Mouse (Mus musculus) olfactory bulb, adult 2 months (tissue): ENCODE data around the gene Cabin1. TPM values are rescaled to one million over a fixed set of nuclear protein-coding genes. Genes with fewer than 3 reads are reported as not detected.
A peak's percentile ranks its signal among the peaks of the same experiment; 100 is the strongest.

Source experiments
- H3K27ac ChIP-seq: fragments of 200-500 bp; 2 replicates; pipeline ENCODE4 v1.5.1; 2012; ENCODE audit warnings: low read depth, low read length; ENCODE audit not compliant: insufficient read depth
- H3K4me1 ChIP-seq: fragments of 200-500 bp; 2 replicates; pipeline ENCODE4 v1.6.1; 2012; ENCODE audit warnings: low read length; ENCODE audit not compliant: control insufficient read depth, insufficient read depth
- H3K4me3 ChIP-seq: fragments of 200-500 bp; 2 replicates; pipeline ENCODE4 v1.5.1; 2012; ENCODE audit warnings: mild to moderate bottlenecking, low read depth, low read length, moderate library complexity; ENCODE audit not compliant: insufficient read depth
- CTCF ChIP-seq: fragments of 200-500 bp; IDR thresholded peaks from 2 replicates; pipeline ENCODE4 v1.5.1; 2012; ENCODE audit warnings: low read depth, mild to moderate bottlenecking, low read length, moderate library complexity; ENCODE audit not compliant: insufficient read depth
- POLR2A ChIP-seq: fragments of 200-500 bp; IDR thresholded peaks from 2 replicates; pipeline ENCODE4 v1.6.1; 2012; ENCODE audit warnings: mild to moderate bottlenecking, low read depth, low read length, moderate library complexity; ENCODE audit not compliant: insufficient read depth
- WGBS: fragments of 180-500 bp; shearing (Covaris S2); methylation state at CpG from one replicate; pipeline ENCODE4 v1.1.7; 2018; 5-methylcytosine and 5-hydroxymethylcytosine counted together
- polyA plus RNA-seq: library from polyadenylated mRNA; stranded (reverse); fragments of >200 nt; gene quantifications from 2 replicates; pipeline ENCODE4 v1.2.4, GENCODE M21; 2012; ENCODE audit warnings: low replicate concordance; ENCODE audit not compliant: missing spikeins, insufficient read depth, insufficient read length

Gene Cabin1
- polyA plus RNA-seq, 1 experiment = not detected

GRCm38 (mm10) chr10:75696597-75697355, 67.4 kb downstream of the Cabin1 start:
- no peak overlapping the region for H3K4me3 ChIP-seq
- H3K27ac ChIP-seq = no peak overlapping the region
- WGBS = 82% methylated on average over 7 of the region's 7 CpGs
- TF ChIP-seq POLR2A (no peak), CTCF (no peak)
- H3K4me1 ChIP-seq = peaks cover 37% of the 10 kb centered on the region

- TF ChIP-seq CTCF (no peak), POLR2A (no peak)
- WGBS = 100% methylated on average over 2 of the region's 2 CpGs
- H3K4me3 ChIP-seq = no peak overlapping the region
- H3K27ac ChIP-seq = no peak overlapping the region
- peaks cover 33% of the 10 kb centered on the region for H3K4me1 ChIP-seq
Measured at GRCm38 (mm10) chr10:75695521-75695920, 68.6 kb downstream of the Cabin1 start.

- Histone ChIP-seq H3K4me1 (peaks cover 31% of the 10 kb centered on the region), H3K4me3 (no peak overlapping the region), H3K27ac (no peak overlapping the region)
- 93% methylated on average over 5 of the region's 5 CpGs for WGBS
- TF ChIP-seq POLR2A (no peak), CTCF (no peak)
Measured at GRCm38 (mm10) chr10:75695078-75695477, 69.1 kb downstream of the Cabin1 start.

GRCm38 (mm10) chr10:75694567-75694966, 69.6 kb downstream of the Cabin1 start:
- WGBS = 66% methylated on average over 9 of the region's 9 CpGs
- Histone ChIP-seq H3K27ac (no peak overlapping the region), H3K4me3 (no peak overlapping the region), H3K4me1 (peaks cover 26% of the 10 kb centered on the region)
- TF ChIP-seq POLR2A (no peak), CTCF (no peak)

- 74% methylated on average over 11 of the region's 11 CpGs for WGBS
- no peak for TF ChIP-seq CTCF
- TF ChIP-seq POLR2A = no peak
- no peak overlapping the region for H3K27ac ChIP-seq
- H3K4me1 ChIP-seq = peaks cover 21% of the 10 kb centered on the region
- H3K4me3 ChIP-seq = no peak overlapping the region
Measured at GRCm38 (mm10) chr10:75693451-75694233, 70.5 kb downstream of the Cabin1 start.

GRCm38 (mm10) chr10:75688598-75688997, 75.5 kb downstream of the Cabin1 start:
- no peak overlapping the region for H3K27ac ChIP-seq
- H3K4me1 ChIP-seq = peaks cover 31% of the 10 kb centered on the region
- WGBS = 96% methylated on average over 2 of the region's 2 CpGs
- no peak overlapping the region for H3K4me3 ChIP-seq
- TF ChIP-seq CTCF = no peak
- TF ChIP-seq POLR2A = no peak

GRCm38 (mm10) chr10:75686724-75687123, 77.4 kb downstream of the Cabin1 start:
- WGBS = 71% methylated on average over 4 of the region's 4 CpGs
- peaks cover 33% of the 10 kb centered on the region for H3K4me1 ChIP-seq
- no peak overlapping the region for H3K4me3 ChIP-seq
- TF ChIP-seq POLR2A (no peak), CTCF (no peak)
- H3K27ac ChIP-seq = no peak overlapping the region

- TF ChIP-seq CTCF = no peak
- no peak for TF ChIP-seq POLR2A
- peaks cover 49% of the 10 kb centered on the region for H3K4me1 ChIP-seq
- peak overlapping the region; percentile 84 for H3K27ac ChIP-seq
- whole genome bisulfite sequencing = 41% methylated on average over 12 of the region's 12 CpGs
- no peak overlapping the region for H3K4me3 ChIP-seq
Measured at GRCm38 (mm10) chr10:75684035-75685004, 79.8 kb downstream of the Cabin1 start.
